Mouse (Mus musculus): ENCODE results near the gene Nip7. TPM values are rescaled to one million over a fixed set of nuclear protein-coding genes. Genes with fewer than 3 reads are reported as not detected.

Nip7 gene
- 61.2 and 66.2 TPM in 2 replicates for polyA plus RNA-seq (2015; fragmentation: Nextera tagmentation; extraction: Ambion mirVana)

DNA sequence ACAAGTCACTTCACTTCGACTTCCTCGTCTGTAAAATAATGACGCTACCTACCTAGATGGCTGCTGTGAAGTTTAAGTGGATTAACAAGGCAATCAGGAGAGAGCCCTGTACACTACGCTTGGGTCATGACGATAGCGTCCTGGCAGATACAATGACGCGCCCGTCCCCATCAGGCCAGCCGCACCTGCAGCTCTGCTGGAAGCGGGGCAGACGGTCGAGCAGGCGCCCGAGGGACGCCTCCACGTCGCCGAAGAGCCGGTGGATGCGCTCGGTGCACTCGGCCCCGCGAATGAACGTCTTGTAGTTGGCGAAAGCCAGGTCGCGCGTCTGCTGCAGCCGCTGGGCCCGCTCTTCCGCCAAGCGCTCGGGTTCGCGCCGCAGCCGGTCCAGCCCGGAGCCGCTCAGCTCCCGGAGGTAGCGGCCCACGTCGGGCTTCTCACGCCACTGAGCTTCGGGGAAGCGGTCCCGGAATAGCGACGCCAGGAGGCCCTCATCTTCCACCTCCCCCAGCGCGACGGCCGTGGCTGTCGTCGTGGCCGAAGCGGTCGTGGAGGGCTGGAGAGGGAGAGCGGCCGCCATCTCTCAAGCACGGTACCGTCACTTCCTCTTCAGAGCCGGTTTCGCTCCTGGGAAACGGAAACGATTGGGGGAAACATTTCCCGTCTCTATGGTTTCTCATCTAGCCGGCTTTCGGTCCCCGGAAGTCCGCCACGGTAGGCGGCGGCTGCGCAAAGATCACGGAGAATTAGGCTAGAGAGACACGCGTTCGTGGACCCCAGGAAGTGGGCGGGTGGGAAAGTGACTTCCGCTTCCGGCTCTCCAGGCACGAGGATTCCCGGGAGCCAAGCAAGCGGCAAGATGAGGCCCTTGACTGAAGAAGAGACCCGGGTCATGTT is at the start of gene Nip7, which contains the start of gene Cog8:
Gene Nip7, plus strand, starts transcription at position 802 of the 897 bp plus-strand sequence.
Gene Cog8, minus strand, starts transcription at position 614 of the 897 bp plus-strand sequence.
- Histone ChIP-seq H3K4me1 (ENCODE audit: control insufficient read depth, insufficient read depth, low read depth, low read length) (peaks cover 15% of the 10 kb centered on the region), H3K27ac (ENCODE audit: low read depth, low read length) (peak within 1 kb of the TSS; percentile 88), H3K4me3 (ENCODE audit: low read length) (peak within 1 kb of the TSS; percentile 98), H3K36me3 (ENCODE audit: control insufficient read depth, insufficient read depth, low read length) (peaks cover 26% of the 10 kb centered on the region), H3K4me2 (ENCODE audit: low read length) (peak within 1 kb of the TSS; percentile 83), H3K9ac (ENCODE audit: low read depth, low read length) (peak within 1 kb of the TSS; percentile 89), H3K27me3 (replicated peaks; ENCODE audit: control insufficient read depth, insufficient read depth, low read length) (no peaks in the 10 kb centered on the region), H3K9me3 (ENCODE audit: control insufficient read depth, low read length) (no peaks in the 10 kb centered on the region)
- peak; percentile 97 for ATAC-seq
- under 1% methylated on average over 87 of the region's 88 CpGs for WGBS

GRCm38 (mm10) chr8:107007795-107008194 is 48.9 kb upstream of the Nip7 start:
- H3K27ac ChIP-seq (ENCODE audit: low read depth, low read length), result no peak overlapping the region
- H3K9me3 ChIP-seq (ENCODE audit: control insufficient read depth, low read length), result no peaks in the 10 kb centered on the region
- peaks cover 6% of the 10 kb centered on the region for H3K36me3 ChIP-seq (ENCODE audit: control insufficient read depth, insufficient read depth, low read length)
- no peak overlapping the region for H3K4me2 ChIP-seq (ENCODE audit: low read length)
- no peak overlapping the region for H3K9ac ChIP-seq (ENCODE audit: low read depth, low read length)
- H3K27me3 ChIP-seq (replicated peaks; ENCODE audit: control insufficient read depth, insufficient read depth, low read length), result no peaks in the 10 kb centered on the region
- H3K4me1 ChIP-seq (ENCODE audit: control insufficient read depth, insufficient read depth, low read depth, low read length), result no peaks in the 10 kb centered on the region
- no peak for ATAC-seq
- WGBS, result 97% methylated on average over 3 of the region's 3 CpGs
- H3K4me3 ChIP-seq (ENCODE audit: low read length), result no peak overlapping the region

DNA sequence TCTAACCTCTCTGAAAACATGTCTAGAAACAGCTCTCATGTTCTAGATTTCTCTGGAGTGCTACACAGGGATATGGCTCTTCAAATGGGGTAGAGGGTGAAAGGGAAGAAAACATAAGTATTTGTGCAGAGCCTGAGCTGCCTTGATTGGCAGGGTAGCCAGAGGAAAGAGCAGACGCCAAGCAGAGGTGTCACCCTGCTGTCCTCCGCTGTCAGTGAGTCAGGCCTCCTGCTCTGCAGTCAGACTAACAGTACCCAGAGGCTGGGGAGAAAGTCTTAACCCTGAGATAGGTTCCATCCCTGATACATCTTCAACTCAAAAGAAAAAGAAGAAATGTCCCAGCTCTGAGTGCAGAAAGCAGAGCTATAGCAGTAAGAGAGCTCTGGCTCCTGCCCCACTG is 44.0 kb upstream of the Nip7 start:
- no peak overlapping the region for H3K9ac ChIP-seq (ENCODE audit: low read depth, low read length)
- H3K27me3 ChIP-seq (replicated peaks; ENCODE audit: control insufficient read depth, insufficient read depth, low read length), result no peaks in the 10 kb centered on the region
- H3K4me1 ChIP-seq (ENCODE audit: control insufficient read depth, insufficient read depth, low read depth, low read length), result no peaks in the 10 kb centered on the region
- H3K4me3 ChIP-seq (ENCODE audit: low read length), result no peak overlapping the region
- H3K9me3 ChIP-seq (ENCODE audit: control insufficient read depth, low read length), result no peaks in the 10 kb centered on the region
- no peak overlapping the region for H3K27ac ChIP-seq (ENCODE audit: low read depth, low read length)
- no peak for ATAC-seq
- no peak overlapping the region for H3K4me2 ChIP-seq (ENCODE audit: low read length)
- 76% methylated on average over 2 of the region's 2 CpGs for WGBS
- peaks cover 4% of the 10 kb centered on the region for H3K36me3 ChIP-seq (ENCODE audit: control insufficient read depth, insufficient read depth, low read length)

DNA sequence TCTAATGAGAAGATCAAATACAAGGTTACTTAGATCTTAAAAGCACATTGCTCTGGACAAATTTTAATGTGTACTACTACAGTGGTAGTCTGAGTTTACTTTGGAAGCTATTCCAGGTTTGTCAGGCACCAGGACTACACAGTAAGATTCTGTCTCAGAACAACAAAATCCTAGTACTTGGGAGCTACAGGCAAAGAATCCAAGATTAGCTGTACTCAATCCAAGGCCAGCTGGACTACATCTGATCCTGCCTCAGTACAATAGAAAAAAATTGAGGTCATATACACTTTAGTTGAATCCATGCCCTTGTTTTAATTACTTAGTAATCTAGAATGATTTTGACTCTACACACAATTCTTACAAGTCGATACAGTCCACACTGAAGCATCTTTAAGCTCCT is 41.8 kb upstream of the Nip7 start:
- Histone ChIP-seq H3K27ac (ENCODE audit: low read depth, low read length) (no peak overlapping the region), H3K4me1 (ENCODE audit: control insufficient read depth, insufficient read depth, low read depth, low read length) (no peaks in the 10 kb centered on the region), H3K4me2 (ENCODE audit: low read length) (no peak overlapping the region), H3K9ac (ENCODE audit: low read depth, low read length) (no peak overlapping the region), H3K4me3 (ENCODE audit: low read length) (no peak overlapping the region), H3K27me3 (replicated peaks; ENCODE audit: control insufficient read depth, insufficient read depth, low read length) (no peaks in the 10 kb centered on the region), H3K36me3 (ENCODE audit: control insufficient read depth, insufficient read depth, low read length) (peaks cover 4% of the 10 kb centered on the region), H3K9me3 (ENCODE audit: control insufficient read depth, low read length) (no peaks in the 10 kb centered on the region)
- no peak for ATAC-seq
- 97% methylated on average over 1 of the region's 1 CpGs for WGBS

- H3K9ac ChIP-seq (ENCODE audit: low read depth, low read length), result no peak overlapping the region
- H3K36me3 ChIP-seq (ENCODE audit: control insufficient read depth, insufficient read depth, low read length), result no peaks in the 10 kb centered on the region
- no peak overlapping the region for H3K27ac ChIP-seq (ENCODE audit: low read depth, low read length)
- no peak overlapping the region for H3K4me3 ChIP-seq (ENCODE audit: low read length)
- ATAC-seq, result no peak
- 93% methylated on average over 8 of the region's 8 CpGs for WGBS
- no peaks in the 10 kb centered on the region for H3K4me1 ChIP-seq (ENCODE audit: control insufficient read depth, insufficient read depth, low read depth, low read length)
- no peaks in the 10 kb centered on the region for H3K27me3 ChIP-seq (replicated peaks; ENCODE audit: control insufficient read depth, insufficient read depth, low read length)
- H3K9me3 ChIP-seq (ENCODE audit: control insufficient read depth, low read length), result no peaks in the 10 kb centered on the region
- H3K4me2 ChIP-seq (ENCODE audit: low read length), result no peak overlapping the region
Measured at GRCm38 (mm10) chr8:107023479-107023878, 33.2 kb upstream of the Nip7 start.

GRCm38 (mm10) chr8:107029310-107029709 is 27.4 kb upstream of the Nip7 start:
- Histone ChIP-seq H3K27ac (ENCODE audit: low read depth, low read length) (no peak overlapping the region), H3K9ac (ENCODE audit: low read depth, low read length) (no peak overlapping the region), H3K9me3 (ENCODE audit: control insufficient read depth, low read length) (no peaks in the 10 kb centered on the region), H3K36me3 (ENCODE audit: control insufficient read depth, insufficient read depth, low read length) (no peaks in the 10 kb centered on the region), H3K4me3 (ENCODE audit: low read length) (no peak overlapping the region), H3K4me2 (ENCODE audit: low read length) (no peak overlapping the region), H3K4me1 (ENCODE audit: control insufficient read depth, insufficient read depth, low read depth, low read length) (peaks cover 17% of the 10 kb centered on the region), H3K27me3 (replicated peaks; ENCODE audit: control insufficient read depth, insufficient read depth, low read length) (no peaks in the 10 kb centered on the region)
- ATAC-seq, result no peak
- 80% methylated on average over 3 of the region's 3 CpGs for WGBS

DNA sequence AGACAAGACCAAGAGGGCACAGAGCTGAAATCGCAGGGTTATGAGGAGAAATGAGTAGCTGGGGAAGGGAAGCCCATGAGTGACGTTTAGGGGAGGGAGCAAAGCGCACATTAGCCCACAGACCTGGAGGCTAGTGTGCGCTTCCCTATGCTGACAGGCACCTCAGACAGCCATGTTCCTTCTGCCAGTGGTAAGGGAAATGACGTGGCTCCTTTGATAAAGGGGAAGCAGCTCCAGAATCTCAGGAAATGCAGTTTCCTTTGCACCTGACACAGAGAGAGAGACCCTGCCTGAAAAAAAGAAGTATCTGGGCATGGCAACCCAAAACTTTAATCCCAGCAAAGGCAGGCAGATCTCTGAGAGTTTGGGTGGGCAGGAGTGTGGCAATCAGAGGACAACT is 26.6 kb upstream of the Nip7 start:
- Histone ChIP-seq H3K9me3 (ENCODE audit: control insufficient read depth, low read length) (no peaks in the 10 kb centered on the region), H3K4me3 (ENCODE audit: low read length) (no peak overlapping the region), H3K36me3 (ENCODE audit: control insufficient read depth, insufficient read depth, low read length) (no peaks in the 10 kb centered on the region), H3K4me1 (ENCODE audit: control insufficient read depth, insufficient read depth, low read depth, low read length) (peaks cover 18% of the 10 kb centered on the region), H3K4me2 (ENCODE audit: low read length) (no peak overlapping the region), H3K27me3 (replicated peaks; ENCODE audit: control insufficient read depth, insufficient read depth, low read length) (no peaks in the 10 kb centered on the region), H3K9ac (ENCODE audit: low read depth, low read length) (no peak overlapping the region), H3K27ac (ENCODE audit: low read depth, low read length) (no peak overlapping the region)
- ATAC-seq, result no peak
- 71% methylated on average over 5 of the region's 5 CpGs for WGBS

DNA sequence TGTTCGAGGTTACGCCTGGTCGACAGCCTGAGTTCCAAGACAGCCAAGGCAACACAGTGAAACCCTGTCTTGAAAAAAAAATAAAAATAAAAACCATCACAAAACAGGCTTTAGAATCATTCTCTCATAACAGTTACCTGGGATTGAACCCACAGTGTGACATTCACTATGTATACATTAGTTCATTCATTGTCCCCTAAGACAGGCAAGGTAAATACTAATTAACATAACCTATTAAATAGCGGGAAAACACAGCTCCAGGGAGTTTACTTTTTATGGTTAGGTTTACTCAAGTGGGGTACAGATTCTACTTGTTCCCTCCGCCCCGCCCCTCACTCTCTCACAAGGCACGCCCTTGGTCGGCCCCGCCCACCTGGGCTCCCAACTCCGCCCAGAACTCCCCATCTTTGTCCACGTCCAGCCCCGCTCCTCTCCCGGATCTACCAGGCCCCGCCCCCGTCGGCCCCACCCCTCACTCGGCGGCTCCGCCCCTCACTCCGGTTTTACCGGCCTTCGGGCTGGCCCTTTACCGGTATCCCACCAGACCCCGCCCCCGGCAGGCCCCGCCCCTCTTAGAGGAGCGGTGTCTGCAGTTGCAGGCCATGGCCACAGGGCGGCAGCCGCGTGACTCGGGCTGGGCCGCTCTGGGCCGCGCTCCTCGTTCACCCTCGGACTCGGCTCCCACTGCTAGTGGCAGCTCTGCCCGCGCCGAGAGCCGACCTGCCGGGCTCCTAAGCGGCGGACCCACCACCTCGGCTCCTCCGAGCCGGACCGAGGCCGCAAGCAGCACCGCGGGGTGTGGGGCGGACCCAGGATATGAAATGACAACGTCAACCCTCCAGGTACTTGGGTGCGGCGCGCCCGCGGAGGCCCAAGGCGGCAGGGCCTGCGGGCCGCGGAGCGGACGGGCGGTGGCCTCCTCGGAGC is 25.8 kb upstream of the Nip7 start, which contains the start of gene Vps4a:
Gene Vps4a, plus strand, starts transcription at position 573 of the 927 bp plus-strand sequence.
- peak within 1 kb of the TSS; percentile 99 for H3K9ac ChIP-seq (ENCODE audit: low read depth, low read length)
- H3K27ac ChIP-seq (ENCODE audit: low read depth, low read length), result peak within 1 kb of the TSS; percentile 65
- ATAC-seq, result peak; percentile 96
- no peaks in the 10 kb centered on the region for H3K36me3 ChIP-seq (ENCODE audit: control insufficient read depth, insufficient read depth, low read length)
- H3K4me1 ChIP-seq (ENCODE audit: control insufficient read depth, insufficient read depth, low read depth, low read length), result peaks cover 18% of the 10 kb centered on the region
- H3K4me3 ChIP-seq (ENCODE audit: low read length), result peak within 1 kb of the TSS; percentile 97
- H3K4me2 ChIP-seq (ENCODE audit: low read length), result peak within 1 kb of the TSS; percentile 77
- 4% methylated on average over 61 of the region's 66 CpGs for WGBS
- no peaks in the 10 kb centered on the region for H3K27me3 ChIP-seq (replicated peaks; ENCODE audit: control insufficient read depth, insufficient read depth, low read length)
- H3K9me3 ChIP-seq (ENCODE audit: control insufficient read depth, low read length), result no peaks in the 10 kb centered on the region
